Mouse (Mus musculus) T-helper 1 cell (primary cell): ENCODE measurements at regions not wholly inside any gene's neighbourhood (a gene's known extent, or its start where the extent isn't known, plus 50 kb on each side); places are given as distances from the start of the nearest gene placed in this dataset.

Experiments used
- in situ Hi-C: fragments of 300-600 bp; cut with MboI, MseI; formaldehyde crosslinking; loops from one replicate; pipeline ENCODE4 v1.15.1; 2025; ENCODE audit warnings: high pct_unique_total_duplicates

DNA sequence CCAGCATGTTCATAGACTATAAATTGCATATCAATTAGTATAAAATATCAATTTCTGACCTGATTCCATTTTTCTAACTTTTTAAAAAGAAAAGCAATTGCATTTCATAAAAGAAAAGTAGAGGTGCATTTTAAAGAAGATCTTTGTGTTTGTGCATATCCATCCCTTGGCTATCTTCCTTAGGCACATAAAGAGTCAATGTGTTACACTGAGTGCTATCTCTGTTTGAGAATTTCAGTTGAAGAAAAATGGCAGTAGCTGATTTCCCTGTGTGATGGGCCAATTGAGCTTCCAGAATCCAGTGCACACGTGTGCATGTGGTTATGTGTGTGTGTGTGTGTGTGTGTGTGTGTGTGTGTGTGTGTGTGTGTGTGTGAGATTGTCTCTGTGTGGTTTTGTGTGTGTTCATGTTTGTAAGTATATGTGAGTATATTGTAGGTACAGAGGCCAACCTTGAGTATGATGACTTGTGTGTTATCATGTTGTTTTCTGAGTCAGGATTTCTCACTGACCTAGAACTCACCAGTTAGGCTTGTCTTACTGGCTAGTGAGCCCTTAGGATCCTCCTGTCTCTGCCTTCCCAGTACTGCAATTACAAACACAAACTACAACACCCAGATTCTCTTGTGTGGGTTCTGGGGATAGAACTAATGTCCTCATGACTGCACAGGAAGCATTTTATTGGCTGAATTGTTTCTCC is 249.6 kb downstream of the Cdk5rap2 start:
- in situ Hi-C loops: no loop called here

DNA sequence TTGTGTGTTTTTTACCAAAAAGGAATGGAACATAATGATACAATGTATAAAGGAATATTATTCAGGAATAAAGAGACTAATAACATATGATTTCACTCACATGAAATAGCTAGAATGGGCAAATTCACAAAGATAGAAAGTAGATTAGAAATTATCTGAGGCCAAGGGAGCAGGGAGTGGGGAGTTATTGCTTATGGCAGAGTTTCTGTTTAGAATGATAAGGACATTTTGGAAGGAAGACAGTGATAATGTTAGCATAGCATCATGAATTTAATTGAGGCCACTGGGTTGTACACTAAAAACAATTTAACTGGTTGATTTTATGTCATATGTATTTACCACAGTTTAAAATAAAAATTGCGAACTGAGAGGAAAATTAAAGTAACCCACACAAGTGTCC is 250.2 kb downstream of the Cdk5rap2 start:
- in situ Hi-C loops: no loop called here

DNA sequence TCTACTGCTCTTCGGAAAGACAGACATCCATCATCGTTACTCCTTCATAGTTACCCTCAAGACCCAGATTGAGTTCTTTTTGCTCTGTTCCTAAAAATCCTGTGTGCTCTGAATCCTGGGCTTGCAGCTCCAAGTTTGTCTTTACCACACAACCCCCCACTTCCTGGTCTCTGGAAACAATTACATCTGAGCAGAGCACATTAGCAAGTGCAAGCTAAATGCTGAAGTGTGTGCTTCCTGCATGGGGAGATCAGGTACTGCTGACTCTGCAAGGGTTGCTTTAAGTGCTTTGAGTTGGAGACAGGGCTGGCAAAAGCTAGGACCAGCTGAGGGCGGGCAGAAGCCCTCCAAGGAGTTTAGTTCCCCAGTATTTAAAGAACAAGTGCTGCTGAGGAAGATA is 257.1 kb downstream of the Cdk5rap2 start:
- in situ Hi-C loops: no loop called here

DNA sequence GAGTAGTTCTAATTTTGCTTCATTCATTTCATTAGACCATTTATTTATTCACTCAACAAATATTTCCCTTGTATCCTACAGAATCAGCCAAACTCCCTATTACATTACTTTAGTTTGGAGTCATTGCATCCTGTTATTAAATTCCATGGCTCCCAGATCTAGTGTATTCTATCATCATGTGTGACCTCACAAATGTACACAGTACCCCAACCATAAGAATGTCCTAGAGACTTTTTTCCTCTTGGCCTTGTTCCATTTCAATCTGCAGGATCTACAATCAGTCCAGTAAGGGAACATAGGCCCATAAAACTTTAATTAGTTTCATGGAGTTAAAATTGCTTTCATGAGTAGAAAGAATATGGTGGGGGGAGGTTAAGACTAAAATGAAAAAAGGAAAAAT is 301.2 kb downstream of the Cdk5rap2 start:
- in situ Hi-C loops: loop anchor here (10.0 kb wide), 1 partner anchor 1166 kb away; no protein-coding TSS in a partner anchor

DNA sequence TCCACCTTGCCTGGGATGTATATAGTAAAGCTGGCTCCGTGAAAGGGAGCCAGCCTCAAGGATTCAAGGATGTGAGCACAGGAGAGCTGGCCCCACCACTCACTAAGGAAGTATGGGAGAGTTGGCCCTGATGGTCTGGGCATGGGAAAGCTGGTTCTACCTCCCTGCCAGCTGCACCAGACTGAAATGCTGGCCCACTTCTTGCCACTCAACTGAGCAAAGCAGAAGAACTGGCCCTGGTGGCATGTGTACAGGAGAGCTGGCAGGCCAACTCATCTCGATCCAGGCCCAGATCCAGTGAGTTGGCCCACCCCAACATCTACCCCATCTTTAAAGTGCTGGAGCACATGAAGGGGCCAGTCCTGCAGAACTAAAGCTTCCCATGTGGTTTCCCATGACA is 304.5 kb downstream of the Cdk5rap2 start:
- in situ Hi-C loops: loop anchor here (10.0 kb wide), 1 partner anchor 1169 kb away; no protein-coding TSS in a partner anchor

DNA sequence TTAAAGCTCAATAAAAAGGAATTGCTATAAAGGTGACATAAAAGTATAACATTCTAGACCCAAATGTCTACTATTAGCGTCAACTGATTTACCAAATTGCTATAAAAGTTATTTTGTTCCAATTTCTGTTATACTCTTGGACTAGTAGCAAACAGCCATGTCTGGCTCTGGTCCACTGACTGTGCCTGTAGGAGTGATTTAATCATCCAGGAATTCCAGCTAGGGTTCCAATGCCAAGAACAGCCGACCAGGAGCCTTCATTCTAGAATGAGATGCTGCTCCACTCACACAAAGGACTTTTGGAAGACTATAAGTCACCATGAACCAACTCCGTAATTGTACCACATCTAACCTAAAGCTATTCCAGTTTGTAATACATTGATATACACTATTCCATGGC is 312.9 kb downstream of the Cdk5rap2 start:
- in situ Hi-C loops: no loop called here

DNA sequence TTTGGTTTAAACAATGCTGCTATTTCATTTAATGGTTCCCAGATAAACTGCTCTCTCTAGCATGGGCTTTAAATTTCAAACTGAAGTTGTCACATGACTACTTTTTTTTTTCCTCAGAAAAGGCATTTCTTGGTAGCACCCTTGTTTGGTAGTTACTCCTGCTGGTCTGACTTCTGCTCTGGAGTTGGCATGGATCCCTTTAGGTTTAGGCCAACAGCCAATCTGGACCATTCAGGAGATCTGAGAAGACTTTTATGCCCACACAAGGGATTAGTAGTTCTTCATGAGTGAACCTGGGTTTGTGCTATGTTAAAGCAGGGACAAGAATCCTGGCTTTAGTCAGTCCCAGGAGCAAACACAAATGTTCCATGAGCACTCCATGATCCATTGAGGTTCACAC is 332.0 kb downstream of the Cdk5rap2 start:
- in situ Hi-C loops: no loop called here

DNA sequence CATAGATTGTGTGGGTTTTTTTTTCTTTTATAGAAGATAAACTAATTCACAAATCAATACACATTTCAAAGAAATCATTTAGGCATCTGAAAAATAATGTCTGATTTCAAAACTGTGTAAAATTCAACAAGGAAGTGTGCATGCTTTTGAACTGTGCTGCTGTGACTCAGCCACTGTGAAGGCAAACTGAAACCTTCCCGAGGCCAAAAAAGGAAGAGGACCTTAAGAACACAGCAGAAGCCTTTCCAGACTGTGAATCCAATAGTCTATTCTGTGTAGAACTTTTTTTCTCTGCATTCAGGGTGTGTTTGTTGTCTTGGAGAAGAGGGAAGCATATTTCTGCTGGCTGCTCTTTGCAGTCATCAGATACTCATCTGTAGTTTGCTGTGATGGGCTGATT is 347.7 kb downstream of the Cdk5rap2 start:
- in situ Hi-C loops: no loop called here

DNA sequence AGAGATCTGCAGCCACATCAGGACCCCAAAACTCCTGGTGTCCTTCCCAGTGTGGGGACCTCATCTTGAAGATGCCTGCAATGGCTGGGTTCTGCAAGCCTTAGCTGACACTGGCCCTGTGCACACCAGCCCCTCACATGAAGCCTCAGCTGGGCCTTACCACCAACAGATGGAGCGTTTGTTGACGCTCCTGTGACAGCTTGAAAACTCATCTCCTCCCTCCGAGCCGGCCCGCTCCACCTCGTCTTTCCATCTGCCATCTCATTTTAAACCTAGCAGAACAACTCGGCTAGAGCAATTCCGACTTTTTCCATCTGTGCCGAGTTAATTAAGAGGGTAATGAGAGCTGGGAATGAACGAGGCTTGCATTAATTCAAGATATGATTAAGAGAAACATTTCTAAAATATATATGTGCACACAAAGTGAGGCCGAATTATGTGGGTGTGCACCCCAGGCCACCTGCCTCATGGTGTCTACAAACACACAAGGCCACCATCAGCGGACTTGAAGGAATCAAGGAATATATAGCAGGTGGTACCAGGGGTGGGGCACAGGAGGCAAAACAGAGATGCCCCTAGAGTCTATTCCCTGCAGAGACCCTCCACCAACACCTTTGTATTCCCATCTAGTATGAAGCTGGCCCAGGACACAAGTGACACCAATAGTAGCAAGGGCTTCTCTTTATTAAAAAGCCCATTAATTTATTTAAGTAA is 351.3 kb downstream of the Cdk5rap2 start:
- in situ Hi-C loops: no loop called here

DNA sequence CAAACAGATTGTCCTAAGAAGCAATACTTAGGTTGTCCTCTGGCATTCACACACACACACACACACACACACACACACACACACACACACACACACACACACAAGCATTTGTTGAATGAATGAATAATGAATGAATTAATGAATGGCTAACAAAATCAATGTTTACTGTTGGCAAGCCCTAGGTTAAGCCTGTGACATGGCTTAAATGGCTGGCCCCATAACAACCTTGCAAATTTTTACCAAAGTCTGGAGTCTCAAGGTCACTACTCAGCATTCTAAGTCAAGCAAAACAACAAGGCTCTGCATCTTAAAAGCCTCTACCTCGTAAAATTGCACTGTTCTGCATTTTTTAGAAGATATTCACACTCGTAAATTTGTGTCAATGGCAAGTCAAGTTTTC is 357.1 kb downstream of the Cdk5rap2 start:
- in situ Hi-C loops: no loop called here

DNA sequence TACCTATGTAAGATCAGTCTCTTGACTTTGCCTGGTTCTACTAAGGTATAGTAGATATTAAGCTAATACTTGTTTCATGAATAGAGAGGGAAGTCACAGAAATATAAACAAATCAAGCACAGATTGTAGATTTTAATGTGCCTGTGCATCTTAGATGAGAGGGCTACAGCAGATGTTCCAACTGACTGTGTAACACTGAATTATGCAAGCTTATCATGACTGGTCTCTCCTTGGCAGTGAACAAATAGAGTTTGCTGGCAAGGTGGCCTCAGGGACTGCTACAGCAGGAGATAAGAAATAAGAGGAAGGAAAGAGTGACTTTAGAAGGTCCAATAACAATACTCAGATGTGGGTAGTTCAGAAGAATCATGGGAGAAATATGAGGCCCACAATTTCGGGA is 372.0 kb downstream of the Cdk5rap2 start:
- in situ Hi-C loops: loop anchor here (10.0 kb wide), 1 partner anchor 457 kb away; no protein-coding TSS in a partner anchor

DNA sequence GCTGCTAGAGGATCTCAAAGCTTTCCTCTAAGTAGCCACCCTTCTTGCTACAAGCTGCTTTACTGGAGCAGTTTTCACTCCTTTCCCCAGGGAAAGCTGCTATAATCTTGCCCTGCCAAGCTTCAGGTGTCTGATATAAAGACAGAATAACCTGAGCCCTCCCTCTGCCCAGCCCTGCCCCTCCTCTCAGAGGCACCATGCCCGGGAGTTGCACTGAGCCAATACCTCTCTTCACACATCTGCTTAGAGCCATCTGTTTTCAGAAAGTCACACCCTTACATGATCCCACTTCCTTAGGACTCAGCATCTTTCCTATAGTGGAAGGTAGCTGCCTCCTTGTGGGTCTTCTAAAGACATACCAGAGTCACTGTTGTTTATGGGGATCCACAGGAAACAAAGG is 374.3 kb downstream of the Cdk5rap2 start:
- in situ Hi-C loops: loop anchor here (10.0 kb wide), 1 partner anchor 459 kb away; no protein-coding TSS in a partner anchor

DNA sequence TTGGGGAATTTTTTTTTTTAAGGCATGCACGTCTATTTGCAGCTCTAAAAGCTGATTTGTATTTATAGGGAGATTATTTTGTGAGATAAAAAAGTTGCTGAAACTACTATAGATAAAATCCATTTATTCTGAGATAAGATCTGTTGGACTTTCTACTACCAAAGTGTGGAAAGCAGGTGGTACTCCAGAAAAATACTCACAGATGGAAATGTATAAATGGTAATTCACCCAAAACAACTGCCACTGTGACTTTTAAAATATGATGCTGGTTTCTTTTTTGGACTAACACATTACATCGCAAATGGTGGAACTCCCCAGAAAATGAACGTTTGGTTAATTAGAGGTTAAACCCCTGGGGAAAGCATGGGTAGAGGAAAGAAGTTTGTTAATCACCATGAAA is 377.7 kb downstream of the Cdk5rap2 start:
- in situ Hi-C loops: loop anchor here (10.0 kb wide), 1 partner anchor 462 kb away; no protein-coding TSS in a partner anchor

DNA sequence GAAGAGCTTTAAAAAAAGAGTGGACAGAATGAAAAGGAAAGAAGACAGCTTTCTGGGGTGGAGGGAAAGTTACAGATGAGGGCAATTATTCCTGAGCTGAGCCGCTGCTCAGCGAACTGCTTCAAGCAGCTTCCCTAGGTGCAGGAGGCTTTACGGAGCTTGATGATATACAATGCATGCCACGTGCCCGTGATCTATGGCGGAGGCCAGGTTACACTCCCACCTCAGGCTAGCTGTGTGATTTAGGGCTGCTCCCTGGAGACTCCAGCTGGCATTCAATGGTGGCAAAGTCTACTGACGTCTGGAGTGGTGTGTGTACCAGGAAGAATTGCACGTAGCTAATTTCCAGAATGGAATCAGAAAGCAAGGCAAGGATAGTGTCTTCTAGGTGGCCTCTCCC is 383.4 kb downstream of the Cdk5rap2 start:
- in situ Hi-C loops: no loop called here

DNA sequence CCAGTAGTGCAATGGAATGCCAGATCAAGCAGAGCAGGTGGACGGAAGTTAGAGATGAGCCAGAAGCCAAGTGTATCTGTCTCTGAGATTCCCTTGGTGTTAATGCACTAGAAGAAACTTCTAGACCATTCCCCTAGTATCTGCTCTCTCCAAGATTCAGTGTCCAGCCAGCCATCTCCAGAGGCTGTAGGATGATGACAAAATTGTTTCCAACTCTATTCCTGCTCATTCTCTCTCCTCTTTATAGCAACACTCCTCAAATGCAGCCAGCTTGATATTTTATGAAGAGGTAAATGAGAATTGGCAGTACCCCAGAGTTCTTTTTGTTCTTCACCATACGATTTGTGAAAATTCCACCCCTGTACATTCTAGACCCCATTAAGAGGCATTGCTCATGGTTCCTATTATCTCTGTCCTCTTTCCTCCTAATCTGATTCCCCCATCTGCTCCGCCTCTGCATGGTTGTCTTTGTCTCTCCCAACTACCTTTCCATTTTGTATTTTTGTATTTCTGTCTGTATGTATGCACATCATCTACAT is 385.3 kb downstream of the Cdk5rap2 start:
- in situ Hi-C loops: no loop called here

DNA sequence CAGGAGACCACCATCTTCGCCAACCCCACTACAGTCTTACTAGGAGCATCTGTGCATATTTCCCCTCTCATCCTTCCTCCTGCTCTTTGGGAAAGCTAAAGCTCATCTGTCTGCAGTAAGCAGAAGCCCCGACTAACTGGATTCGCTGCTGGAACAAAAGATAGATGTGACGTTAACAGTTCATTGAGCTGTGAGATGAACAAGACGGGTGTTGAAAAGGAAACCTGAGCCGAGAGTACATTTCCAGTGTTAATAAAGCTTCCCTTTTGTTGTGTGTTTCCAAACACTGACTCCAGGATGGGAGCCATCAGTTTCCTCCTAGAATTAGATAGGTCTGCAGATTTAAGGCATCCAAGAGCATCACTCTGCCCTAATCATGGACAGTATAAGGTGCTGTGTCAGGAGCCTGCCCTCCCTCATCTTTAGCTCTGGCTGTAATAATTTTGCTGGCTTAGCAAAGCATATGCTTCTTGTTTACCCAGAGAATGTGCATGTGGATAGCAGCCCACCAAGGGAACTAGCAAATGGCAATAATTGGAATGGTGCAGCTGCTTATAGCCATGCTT is 389.3 kb downstream of the Cdk5rap2 start:
- in situ Hi-C loops: no loop called here

DNA sequence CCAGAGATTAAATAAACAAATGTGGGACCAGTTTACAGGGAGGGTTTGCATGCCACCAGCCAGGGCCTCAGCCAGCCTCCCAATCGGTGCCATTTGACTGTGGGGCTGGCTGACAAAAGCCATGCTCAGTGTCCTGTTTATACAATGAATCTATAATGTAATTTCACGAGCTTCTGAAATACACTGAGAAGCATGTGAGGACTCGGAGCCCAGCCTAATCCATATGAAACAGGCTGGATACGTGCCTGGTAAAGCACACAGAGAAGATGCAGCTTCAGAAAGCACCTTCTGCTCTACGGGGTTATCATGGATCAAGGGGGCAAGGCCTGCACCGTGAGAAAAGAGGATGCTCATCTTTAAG is 398.0 kb downstream of the Cdk5rap2 start:
- in situ Hi-C loops: no loop called here

DNA sequence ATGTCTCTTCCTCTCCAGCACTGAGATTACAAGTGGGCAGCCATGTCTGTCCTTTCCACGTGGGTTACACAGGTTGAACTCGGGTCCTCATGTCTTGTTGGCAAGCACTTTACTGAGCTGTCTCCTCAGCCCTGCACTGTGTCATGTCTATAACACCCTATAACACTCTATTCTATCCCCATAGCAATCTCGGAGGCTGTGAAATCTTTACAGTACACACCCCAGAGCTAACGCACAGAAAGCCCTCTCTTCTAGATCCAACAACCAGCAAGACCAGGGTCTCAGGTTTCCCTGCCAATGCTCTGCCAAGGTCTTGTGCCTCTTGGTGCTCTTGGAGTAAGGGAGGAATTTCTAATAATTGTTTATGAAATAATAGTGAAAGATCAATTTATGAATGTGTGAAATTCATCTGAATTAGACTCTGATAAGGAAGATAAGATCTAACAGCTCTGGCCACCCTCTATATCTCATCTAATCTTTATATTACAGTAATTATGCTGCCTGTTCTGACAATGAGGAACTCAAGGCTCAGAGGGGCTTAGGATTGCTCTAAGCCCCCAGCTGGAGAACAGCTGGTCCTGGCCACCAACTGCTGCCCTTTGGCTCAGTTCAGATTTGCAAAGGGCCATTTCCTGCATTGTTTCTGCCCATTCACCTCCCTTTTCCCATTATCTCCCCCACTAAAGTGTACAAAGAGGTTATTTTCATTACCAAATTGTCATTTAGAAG is 398.6 kb downstream of the Cdk5rap2 start:
- in situ Hi-C loops: no loop called here

DNA sequence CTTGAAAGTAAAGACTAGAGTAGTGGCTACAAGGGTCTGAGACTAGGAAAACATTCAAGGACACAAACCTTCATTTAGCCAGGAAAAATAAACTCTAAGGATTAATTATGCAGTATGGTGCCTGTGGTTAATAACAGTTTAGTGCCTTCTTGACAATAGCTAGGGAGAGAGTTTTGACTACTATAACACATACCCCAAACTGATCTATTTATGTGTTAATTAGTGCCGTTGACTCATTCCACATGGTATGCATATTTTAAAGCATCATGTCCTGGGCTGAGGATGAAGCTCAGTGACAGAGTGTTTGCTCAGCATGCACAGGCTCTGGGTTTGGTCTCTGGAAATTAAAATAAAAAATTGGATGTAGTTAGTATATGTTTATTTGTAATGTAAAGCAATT is 399.8 kb downstream of the Cdk5rap2 start:
- in situ Hi-C loops: no loop called here

DNA sequence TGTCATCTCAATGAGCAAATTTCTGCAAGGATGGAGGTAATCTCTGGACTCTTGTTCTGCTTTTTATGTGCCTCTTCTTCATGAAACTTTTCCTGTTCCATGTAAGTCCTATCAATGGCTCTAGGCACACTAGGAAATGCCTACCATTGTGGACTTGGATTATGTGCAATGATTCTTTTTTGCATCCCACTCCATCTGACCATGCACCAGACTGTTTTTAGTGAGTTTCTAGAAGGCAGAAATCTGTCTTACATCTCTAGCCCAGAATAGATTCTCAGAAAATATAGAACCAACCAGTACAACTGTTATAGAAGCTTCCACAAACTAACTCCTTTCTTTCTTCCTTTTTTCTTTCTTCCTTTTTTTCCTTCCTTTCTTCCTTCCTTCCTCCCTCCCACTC is 405.3 kb downstream of the Cdk5rap2 start:
- in situ Hi-C loops: no loop called here

DNA sequence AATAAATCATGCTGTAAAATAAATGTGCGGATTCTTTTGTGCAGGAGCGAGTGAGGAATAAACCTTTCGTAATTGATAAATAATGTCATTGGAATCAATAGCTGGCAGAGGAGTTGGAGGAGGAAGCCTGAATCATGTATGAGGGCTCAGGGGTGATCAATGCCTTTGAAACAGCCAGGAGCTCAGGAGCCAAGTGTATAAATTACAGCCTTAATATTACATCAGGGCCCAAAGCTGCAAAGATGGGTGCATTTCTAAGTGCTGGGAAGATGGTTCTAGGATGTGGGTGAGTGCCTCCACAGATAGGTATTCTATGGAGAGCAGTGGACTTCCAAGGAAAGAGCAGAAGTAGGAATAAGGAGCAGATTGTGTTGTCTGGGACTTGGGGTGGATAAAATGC is 417.0 kb downstream of the Cdk5rap2 start:
- in situ Hi-C loops: no loop called here

DNA sequence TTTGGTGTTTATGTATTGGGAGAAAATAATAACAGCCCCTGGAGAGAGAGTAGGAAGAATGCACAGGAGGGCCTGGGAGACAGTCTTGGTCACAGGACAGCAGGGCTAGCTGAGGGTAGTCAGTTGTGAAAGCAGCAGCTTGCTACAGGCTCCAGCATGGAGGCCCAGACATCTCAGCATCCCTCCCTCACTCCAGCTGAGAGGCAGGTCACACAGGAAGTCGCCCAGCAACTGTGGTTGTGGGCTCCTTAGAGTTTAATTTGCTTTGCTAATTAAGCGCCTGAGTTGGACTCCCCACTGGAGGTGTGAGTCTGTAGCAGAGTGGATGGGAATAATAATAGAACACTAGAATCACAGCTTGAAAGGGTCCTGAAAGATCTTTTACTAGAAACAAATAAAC is 436.0 kb downstream of the Cdk5rap2 start:
- in situ Hi-C loops: no loop called here
